Mouse (Mus musculus): ENCODE results near the gene Diexf.
A peak's percentile ranks its signal among the peaks of the same experiment; 100 is the strongest.

Diexf gene

DNA sequence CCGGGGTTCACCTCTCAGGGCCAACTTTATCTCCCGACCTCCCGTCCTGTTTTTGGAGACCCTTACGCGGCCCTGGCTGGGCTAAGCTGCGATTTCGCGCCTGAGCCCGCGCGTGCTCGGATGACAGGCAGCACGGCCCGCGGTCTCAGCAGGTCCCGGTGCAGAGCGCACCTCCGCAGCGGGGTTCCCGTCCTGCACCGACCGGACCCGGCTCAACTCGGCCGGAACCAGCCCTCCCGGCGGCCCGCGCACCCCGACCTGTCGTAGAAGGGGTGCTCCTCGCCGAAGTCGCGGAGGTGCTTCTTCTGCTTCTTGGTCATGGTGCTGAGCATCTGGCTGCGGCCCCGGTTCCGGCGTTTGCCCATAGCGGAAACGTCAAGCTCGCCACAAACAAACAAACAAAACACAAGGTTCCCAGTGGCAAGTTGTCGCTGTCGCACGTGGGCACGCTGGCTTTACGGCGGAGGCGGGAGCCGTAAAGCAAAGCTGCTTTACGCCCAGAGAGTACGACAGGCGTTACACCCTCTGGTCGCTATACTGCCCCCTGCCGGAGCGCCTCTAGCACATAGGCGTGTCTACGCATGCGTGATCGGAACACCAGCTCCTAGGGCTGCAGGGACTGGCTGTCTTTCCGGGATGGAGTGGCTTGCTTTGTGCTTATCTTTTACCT, at the start of gene Diexf:
Gene Diexf, minus strand, starts transcription at position 487 of the 670 bp plus-strand sequence.
- DNase-seq = peak; percentile 96

DNA sequence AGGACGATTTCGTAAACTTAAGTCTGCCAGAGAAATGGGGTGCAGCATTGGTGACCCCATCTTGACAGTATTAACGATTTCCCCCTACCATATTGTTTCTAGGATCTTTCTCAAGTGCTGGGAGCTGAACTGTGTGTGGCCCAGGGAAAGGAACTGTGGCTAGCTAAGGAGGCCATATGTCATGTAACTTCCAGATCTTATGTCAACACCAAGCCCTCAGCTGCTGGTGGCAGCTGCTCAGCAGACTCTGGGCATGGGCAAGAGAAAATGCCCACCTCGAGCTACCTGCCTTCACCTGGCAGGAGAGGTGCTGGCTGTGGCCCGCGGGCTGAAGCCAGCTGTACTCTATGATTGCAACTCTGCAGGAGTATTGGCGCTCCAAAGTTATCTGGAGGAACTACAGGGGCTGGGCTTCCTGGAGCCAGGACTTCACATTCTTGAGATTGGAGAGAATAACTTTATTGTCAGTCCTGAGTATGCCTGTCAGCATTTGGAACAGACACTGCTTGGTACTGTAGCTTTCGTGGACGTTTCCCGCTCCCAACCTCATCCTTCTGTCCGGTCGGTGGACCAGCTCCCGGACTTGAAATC, 44.2 kb upstream of the Diexf start:
- DNase-seq = no peak

DNA sequence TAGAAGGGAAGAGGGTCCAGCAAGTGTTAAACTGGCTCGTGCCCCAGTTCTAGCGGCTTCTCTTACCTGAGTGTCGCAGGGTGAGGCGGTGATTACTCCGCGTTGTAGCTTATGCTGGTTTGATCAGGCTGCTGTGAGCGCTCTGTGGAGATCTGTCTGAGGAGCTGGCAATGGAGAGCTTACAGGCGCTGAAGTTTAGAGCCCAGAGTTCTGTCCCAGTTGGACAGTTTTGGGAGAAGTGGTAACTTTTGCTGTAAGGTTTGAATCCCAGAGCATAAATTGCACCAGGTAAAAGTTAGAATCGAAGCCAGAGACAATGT, 43.7 kb upstream of the Diexf start:
- DNase-seq = no peak

DNA sequence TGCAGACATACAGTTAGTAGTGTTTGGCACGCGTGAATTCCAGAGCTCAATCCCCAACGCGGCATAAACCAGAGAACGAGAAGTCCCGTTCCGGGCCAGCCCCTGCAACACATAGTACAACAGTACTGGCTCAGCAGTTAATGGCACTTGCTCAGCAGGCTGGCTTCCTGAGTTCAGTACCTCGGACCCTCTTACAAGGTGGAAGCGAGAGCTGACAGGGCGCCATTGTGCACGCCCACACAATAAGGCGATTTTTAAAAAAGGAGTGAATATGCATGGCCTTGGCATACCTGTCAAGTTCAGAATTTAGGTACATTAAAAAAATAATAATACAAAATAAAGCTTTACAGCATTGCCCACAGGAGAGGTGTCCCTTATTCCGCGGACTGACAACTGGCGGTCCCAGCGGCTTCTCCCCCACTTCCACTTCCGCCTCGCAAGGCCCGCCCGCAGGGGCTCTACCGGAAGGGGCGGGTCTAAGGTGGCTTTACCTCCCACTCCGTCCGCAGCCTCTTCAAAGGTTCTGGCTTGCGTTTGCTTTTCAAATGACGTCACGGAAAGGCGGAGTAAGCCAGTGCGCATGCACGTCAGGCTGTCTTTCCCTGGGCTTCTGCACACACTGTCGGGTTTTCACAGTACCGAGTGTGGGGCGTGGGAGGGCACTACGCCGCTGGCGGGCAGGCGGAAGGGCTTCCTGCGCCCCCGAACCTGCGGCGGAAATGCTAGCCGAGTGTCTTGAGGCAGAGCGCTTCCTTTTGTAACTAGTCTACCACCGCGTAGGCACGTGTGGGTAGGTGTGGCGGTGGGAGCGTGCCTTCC, 43.1 kb upstream of the Diexf start:
- peak; percentile 94 for DNase-seq

DNA sequence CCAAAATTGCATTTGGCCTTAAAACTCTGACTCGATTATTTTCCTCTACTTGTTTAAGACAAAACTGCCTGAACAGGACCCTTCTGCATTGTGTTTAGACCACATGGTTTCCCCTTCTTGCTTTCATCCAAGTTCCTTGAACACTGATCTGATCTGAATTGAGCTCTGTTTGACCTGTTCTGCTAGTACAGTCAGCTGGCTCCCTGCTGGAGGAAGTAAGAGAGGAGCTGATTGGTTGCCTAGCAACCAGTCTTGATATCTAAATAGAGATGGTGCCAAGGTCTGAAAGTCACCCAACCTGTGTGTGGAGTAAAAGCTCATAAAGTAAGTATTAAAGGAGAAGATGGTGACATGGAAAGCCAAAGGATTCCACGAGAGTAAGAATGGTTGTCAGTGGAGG, 39.8 kb upstream of the Diexf start:
- DNase-seq = no peak

DNA sequence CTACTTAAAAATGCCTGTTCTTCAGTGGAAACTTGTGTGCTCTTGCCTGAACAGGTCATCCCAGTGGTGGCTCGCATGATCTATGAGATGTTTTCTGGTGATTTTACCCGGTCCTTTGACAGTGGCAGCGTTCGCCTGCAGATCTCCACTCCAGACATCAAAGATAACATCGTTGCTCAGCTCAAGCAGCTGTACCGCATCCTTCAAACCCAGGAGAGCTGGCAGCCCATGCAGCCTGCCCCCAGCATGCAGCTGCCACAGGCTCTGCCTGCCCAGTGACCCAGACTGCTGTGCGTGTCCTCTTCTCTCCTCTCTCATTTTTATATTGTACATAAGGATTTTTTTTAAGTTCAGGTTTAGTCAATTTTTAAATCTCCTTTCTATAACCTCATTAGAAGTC, 39.2 kb upstream of the Diexf start:
- DNase-seq = no peak

DNA sequence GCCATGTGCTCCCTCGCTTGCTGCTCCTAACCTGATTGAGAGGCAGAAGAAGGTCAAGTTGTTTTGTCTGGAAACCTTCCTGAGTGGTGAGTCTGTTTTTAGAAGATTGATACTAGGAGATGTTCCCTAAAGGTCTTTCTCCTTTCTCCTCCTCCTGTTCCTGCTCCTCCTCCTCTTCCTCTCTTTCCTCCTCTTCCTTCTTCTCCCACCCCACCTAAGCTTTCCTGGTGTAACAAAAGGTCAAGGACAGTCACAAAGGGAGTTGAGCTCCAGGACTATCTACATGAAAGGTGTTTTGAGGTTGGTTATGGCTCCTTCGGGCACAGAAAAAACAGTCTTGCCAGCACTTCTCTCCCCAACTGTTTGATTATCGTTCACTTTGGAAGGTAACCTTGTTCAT, 37.7 kb upstream of the Diexf start, which contains the start of gene A130010J15Rik:
Gene A130010J15Rik, plus strand, starts transcription at position 301 of the 400 bp plus-strand sequence.
- no peak for DNase-seq

DNA sequence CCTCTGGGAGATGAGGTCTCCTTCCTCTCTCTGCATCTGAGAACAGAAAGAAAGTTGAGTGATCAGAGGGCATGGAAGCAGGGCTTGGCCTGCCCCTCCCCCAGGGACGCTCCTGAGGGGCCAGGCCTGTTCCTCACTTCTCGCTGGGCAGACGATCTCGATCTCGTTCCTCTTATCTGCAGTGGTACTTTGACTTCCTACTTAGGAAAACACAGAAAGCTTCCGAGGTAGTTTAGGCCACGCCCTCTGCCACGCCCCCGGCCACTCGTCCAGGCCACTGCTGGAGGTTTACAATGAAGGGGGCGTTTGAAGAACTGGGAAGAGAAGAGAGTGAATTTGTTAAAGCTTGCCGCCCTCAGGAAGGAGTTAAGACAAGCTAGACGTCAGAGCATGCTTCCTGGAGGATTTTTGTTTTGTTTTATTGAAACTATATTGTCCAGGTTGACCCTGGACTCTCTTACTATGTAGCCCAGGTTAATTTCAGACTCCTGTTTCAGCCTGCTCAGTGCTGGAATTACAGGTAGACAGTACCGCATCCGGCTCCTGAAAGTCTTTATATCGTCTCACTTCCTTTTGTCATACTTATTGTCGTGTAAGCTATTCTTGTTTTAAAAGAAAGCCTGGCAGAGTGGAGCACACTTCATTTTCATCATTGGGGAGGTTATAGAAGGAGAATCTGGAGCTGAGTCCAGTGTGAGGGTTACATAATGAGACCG, 30.4 kb upstream of the Diexf start:
- DNase-seq = no peak

DNA sequence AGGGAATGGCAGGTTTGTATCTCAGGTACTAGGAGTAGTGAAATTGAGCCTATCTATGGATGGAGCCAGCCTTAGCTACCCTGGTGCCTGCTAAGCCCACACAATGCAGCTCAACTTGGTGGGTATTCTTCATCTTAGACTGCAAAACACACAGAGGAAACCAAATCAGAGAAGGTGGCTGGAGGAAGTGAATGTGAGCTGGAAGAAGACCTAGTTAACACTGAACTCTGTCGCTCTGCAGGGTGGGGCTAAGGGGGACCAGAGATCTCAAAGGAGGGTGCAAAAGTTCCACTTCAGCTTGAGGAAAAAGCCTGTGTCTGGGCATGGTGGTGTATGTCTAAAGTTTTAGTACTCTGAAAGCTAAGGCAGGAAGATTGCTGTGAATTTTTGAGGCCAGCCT, 29.5 kb upstream of the Diexf start:
- DNase-seq = no peak

DNA sequence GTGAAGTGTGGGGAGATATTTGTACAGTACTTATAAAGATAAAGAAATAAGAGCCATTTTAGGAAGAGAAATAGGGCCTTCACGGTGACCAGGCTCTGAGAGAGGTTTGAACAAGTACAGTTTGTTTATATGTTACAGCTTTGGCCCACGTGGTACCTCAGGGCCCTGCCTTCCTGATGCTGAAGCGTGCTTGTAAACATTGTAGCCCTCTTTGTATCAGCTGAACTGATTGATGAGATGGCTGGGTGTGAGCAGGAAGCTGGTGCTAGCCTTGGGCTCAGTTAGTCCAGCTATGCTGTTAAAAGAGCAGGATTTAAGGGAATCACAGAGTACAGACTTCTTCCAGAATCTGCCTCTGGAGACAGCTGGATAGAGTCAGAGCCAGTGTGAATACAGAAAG, 29.1 kb upstream of the Diexf start:
- DNase-seq = no peak

DNA sequence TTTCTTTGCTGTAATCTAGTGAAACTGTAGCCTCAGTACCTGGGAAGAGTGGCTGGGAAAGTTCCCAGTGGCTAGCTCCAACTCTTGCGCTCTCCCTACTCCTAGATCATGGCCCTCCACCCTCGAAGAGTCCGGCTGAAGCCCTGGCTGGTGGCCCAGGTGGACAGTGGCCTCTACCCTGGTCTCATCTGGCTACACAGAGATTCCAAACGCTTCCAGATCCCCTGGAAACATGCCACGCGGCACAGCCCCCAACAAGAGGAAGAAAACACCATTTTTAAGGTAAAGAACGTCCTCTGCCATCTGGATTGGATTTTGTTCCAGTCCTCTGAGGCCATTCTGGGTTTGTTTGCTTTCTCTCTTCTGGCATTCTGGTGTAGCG, 27.0 kb upstream of the Diexf start:
- DNase-seq = no peak

DNA sequence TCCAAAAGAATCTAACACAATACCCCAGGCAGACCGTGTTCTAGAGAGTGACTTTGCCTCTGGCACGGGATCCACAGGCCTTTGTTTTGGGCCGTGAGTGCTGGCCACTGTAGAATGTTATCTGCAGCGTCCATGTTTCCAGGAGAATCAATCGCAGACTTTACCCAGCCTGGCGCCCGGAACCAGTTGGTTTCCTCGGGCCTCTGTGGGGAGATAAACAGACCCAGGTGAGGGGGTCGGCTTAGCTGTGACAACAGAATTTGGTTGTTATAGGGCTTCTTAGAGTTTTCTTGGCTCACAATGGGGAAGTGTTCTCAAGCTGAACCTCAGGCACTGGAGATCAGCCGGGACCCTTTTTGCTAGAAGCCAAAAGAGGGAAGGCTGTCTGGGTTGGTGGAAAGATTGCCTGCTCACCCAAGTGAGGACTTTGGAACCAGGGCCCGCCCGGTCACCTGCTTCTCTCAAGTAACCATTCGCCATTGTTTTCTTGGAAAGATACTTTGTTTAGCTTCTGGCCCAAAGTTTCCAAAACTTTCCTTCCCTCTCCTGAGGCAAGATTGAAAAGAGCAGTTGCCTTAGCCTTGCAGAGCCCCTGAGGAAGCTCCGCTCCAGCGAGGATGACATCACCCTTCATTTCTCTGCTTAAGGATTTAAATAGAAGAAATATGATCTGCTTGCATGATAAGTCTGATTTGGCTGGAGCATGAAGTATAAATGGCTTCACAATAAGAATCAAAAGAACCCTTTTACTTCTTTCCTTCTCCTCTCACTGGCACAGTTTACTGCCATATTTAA, 26.4 kb upstream of the Diexf start:
- no peak for DNase-seq

DNA sequence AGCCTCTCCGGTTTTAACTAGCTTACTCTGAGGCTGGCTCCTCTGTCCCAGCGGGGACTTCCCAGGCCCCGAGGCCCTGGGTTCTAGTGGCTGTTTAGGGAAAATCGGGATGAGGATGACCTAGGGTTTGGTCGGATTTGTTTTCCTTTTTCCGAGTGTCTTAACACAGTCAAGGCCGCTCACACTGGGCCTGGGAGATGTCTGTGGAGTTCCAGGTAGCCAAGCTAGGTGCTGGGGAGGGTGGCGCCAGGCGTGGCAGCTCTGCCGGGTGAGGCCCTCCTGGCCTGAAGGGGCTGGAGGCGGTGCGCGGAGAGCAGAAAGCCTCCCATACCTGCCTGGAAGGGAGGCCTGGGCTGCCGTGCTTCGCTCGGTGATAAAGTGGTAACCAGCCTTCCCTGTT, 23.5 kb upstream of the Diexf start:
- DNase-seq = no peak

DNA sequence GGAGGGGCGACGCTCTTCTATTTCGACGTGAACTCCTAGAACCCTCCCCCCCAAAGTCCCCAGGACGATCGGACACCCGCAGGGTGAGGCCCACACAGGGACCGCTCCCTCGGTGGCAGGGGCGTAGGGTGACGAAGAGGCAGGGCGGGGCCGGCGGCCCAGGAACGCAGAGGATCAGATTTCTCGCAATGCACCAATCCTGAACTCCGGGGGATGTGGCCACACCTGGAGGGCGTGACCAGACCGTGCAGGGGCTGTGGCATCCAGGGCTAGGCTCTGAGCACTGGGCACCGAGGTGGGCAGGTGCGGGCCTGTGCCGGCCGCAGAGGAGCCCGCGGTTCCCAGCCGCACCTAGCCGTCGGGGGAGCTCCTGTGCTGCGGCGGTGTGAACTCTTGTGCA, 22.8 kb upstream of the Diexf start, which contains the start of gene Irf6:
Gene Irf6, plus strand, starts transcription at position 240 of the 400 bp plus-strand sequence.
- no peak for DNase-seq

DNA sequence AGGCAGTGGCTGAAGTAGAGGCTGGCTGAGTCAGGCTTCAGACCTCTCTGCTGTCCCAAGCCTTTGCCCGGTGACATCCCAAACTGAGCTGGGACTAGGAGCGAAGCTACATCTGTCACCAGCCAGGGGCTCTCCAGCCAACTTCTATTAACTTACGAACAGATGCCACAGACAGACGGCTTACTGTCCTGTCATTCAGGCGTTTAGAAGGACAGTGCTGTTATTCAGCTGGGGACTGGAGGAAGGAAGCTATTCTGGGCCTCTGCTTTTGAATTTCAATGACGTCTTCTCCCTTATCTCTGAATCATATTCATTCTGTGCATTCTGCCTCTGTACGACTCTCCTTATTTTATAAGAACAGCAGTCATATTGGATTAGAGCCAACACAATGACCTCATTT, 21.1 kb upstream of the Diexf start:
- no peak for DNase-seq

DNA sequence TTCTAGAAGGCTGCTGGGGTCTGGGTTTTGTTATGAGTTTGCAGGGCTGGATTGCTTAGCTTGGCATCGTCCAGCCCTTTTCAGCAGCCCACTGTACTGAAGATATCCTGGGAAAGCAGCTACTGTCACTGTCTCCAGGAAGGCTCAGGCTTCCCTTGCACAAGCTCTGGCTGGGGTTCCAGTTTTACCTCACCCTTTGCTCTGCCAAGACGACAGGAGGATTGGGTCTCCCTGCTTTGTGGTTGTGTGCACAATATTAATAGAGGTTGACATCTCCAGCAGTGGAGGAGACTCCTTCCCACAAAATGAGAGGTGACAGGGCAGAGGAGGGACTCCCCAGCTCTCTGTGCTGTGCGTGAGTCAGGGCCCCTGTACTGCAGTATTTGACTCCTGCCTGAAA, 19.2 kb upstream of the Diexf start:
- DNase-seq = no peak

DNA sequence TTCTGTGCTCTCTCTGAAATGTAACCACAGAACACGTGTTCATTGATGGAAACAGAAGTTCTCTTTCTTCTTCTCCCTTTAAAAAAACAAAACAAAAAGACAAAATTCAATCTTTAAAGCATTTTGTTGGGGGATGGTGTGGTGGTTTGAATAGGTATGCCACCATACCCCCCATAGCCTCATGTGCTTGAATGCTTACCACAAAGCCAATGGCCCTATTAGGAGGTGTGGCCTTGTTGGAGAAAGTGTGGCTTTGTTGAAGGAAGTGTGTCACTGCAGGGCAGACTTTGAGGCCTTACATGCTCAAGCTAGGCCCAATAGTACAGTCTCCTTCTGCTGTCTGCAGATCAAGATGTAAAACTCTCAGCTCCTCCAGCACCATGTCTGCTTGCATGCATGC, 16.3 kb upstream of the Diexf start:
- no peak for DNase-seq

DNA sequence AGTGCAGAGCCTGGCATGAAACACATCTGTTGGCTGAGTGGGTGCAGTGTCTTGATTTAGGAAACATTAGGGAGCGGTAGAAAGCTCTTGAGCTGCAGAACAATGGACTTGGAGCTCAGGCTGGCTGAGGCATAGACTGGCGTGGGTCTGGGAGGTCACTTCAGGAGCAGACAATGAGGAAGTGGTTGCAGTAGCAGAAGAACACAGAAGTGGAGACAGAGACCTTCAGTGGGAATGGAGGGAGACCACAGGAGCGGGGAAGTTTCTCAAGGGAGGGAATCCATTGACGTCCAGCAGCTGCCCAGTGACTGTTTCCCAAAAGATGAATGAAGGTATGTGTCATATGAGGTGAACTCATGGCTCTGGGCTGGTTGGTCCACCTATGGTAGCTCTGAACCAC, 15.0 kb upstream of the Diexf start:
- DNase-seq = no peak

DNA sequence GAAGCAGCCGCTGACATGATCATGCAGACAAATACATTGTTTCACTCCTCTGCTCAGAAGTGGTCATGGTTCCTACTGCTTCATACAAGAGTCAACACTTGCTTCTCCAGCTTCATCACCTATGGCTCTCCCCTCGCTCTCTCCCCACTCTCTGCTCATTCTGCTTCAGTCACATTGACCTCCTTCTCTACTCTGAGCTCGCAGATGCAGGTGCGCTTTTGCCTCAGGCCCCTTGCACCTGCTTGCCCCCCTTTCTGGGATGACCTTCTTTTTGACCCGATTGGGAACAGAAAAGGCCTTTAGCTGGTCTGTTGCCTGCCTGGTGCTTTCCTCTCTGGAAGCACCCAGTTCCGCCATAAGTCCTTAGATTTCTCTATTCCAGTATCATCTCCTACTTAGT, 14.4 kb upstream of the Diexf start:
- DNase-seq = no peak

DNA sequence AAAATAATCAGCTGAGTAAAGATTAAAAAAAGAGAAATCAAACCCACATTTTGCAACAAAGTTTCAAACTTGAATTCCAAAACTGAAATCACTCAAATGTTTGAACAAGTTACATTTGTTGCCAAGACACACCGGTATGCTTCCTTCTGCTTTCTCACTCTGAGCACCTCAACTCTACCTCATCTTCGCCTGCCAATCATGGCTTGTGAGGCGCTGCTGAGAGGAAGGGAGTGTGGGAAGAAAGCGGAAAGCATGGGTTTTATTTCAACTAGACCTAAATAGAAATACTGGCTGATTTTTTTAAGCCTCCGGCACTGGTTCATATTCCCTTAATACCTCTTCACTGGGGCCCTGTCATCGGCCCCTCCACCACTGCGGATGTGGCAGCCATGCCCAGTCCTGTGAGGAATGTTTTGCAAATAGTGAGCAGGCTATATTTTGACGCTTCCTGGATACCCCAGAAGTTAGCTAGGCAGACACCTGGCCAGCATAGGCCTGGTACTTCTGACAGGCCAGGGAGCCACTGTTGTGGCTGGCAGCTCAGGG, 12.5 kb upstream of the Diexf start:
- no peak for DNase-seq

DNA sequence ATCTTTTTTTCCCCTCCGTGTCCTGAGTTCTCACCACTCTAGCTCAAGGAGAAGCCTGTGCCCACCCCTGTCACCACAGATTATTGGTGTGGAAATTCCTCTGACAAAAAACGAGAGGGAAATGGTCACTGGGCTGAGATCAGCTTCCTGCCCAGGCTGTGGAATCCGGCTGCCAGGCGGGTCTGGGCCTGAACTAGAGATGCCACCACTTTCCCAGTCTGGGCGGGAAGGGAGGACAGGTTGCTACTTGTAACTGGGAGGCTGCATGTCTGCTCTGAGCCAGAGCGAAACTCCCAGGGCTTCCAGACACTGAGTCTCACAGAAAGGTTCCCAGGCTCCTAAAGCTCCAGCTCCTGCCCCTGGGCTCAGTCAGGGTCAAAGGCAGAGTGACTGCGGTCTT, 11.0 kb upstream of the Diexf start:
- no peak for DNase-seq

DNA sequence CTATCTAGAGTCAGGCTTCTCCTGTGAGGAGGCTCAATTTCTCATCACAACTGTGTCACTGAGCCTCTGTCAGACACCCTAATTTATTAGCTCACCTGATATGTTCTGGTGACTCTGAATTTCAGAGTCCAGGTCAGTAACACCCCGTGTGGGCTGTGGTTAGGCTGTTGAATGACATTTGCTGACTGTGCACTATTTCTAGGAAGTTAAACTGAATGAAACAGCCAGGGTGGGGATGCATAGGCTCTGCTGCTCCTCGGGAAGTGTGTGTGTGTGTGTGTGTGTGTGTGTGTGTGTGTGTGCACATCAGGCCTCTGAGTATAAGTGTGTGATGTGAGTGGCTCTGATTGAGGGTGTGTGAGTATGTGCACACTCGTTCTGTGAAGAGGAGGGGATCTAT, 8.6 kb upstream of the Diexf start:
- DNase-seq = no peak

DNA sequence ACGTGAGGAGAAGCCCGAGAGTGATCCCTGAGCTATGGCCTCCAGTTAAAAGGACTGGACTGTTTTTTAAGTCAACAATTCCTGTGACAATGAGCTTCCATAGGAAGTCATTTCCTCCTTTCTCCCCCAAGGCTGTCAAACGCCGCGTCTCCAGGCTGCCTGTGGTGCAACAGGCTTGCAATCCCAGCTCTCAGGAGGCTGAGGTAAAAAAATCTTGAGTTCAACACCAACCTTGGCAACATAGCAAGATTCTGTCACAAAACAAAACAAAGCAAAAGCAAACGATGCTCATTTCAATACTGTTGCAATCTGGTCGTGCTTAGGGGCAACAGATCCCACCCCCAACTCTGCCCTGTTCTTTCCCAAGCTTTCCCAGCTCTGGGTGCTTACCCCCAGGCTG, 8.0 kb upstream of the Diexf start:
- no peak for DNase-seq

All from cerebellum, adult 8-10 months (tissue).